Mouse (Mus musculus) liver, adult (tissue): Measurements from ENCODE around the gene Gnb4.

ENCODE experiments used
- GATA4 ChIP-seq: IDR thresholded peaks from 2 replicates; pipeline ENCODE4 v1.6.1; 2014; ENCODE audit warnings: mild to moderate bottlenecking, low read length; ENCODE audit not compliant: insufficient replicate concordance

Gene Gnb4

GRCm38 (mm10) chr3:32573086-32573485 lies 43.3 kb downstream of the Gnb4 start:
- no peak for TF ChIP-seq GATA4

GRCm38 (mm10) chr3:32563401-32563800 lies 53.0 kb downstream of the Gnb4 start:
- no peak for TF ChIP-seq GATA4

DNA sequence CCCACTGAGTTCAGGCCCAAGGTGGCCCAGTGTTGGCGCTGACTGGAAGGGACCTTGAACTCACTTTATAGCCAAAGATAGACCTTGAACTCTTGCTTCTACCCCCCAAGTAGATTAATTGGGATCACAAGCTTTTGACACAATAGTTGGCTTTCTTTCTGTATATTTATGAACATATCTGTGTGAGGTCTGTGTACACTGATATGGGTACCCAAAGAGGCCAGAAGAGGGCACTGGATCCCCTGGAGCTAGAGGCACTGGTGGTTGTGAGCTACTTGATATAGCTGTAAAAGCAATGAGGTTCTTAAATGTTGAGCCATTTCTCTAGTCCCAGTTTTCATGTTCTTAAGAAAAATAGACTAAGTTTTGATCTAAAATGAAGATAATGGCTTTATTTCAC lies 63.3 kb downstream of the Gnb4 start:
- TF ChIP-seq GATA4, result no peak

GRCm38 (mm10) chr3:32538091-32538490 lies 78.3 kb downstream of the Gnb4 start:
- TF ChIP-seq GATA4, result no peak

- no peak for TF ChIP-seq GATA4
Measured at GRCm38 (mm10) chr3:32537556-32537955, 78.8 kb downstream of the Gnb4 start.

- TF ChIP-seq GATA4, result no peak
Measured at GRCm38 (mm10) chr3:32535692-32536091, 80.7 kb downstream of the Gnb4 start.
